Mouse (Mus musculus): ENCODE data around the gene Tnfrsf22. TPM values are rescaled to one million over a fixed set of nuclear protein-coding genes. Genes with fewer than 3 reads are reported as not detected.

Gene Tnfrsf22
- 16.2 TPM for total RNA-seq (2023)

GRCm38 (mm10) chr7:143649034-143649768 lies at the start of gene Tnfrsf22:
Gene Tnfrsf22 (minus strand): TSS chr7:143649661.

GRCm38 (mm10) chr7:143685359-143686067 lies 36.1 kb upstream of the Tnfrsf22 start, which contains the start of gene Tnfrsf23:
Gene Tnfrsf23 (minus strand): TSS chr7:143685872.

GRCm38 (mm10) chr7:143628540-143628939 lies 20.9 kb downstream of the Tnfrsf22 start, which contains the start of gene Tnfrsf26:
Gene Tnfrsf26 (minus strand): TSS chr7:143628722.

GRCm38 (mm10) chr7:143599428-143600230 lies 49.8 kb downstream of the Tnfrsf22 start, which contains the start of gene Cars:
Gene Cars (minus strand): TSS chr7:143600090.

Other genes with a start within 250 kb of the Tnfrsf22 start
- gene Cdkn1c, start 188.6 kb downstream of the Tnfrsf22 start, total RNA-seq (2023), result 2.3 TPM
- gene Slc22a18, start 175.9 kb downstream of the Tnfrsf22 start, total RNA-seq (2023), result not detected
- gene Phlda2, start 146.5 kb downstream of the Tnfrsf22 start, total RNA-seq (2023), result not detected
- gene Nap1l4, start 100.6 kb downstream of the Tnfrsf22 start, total RNA-seq (2023), result 226 TPM
- 92.9 TPM for gene Cars, start 49.6 kb downstream of the Tnfrsf22 start, total RNA-seq (2023)
- 42.9 TPM for gene Tnfrsf26, start 20.9 kb downstream of the Tnfrsf22 start, total RNA-seq (2023)
- gene Tnfrsf23, start 36.2 kb upstream of the Tnfrsf22 start, total RNA-seq (2023), result 5.5 TPM
- 23.3 TPM for gene Osbpl5, start 107.3 kb upstream of the Tnfrsf22 start, total RNA-seq (2023)
- not detected for gene Mrgprg, start 117.3 kb upstream of the Tnfrsf22 start, total RNA-seq (2023)
- gene Mrgpre, start 134.8 kb upstream of the Tnfrsf22 start, total RNA-seq (2023), result 1.3 TPM
- 10.3 TPM for gene Nadsyn1, start 173.2 kb upstream of the Tnfrsf22 start, total RNA-seq (2023)
- gene Dhcr7, start 173.5 kb upstream of the Tnfrsf22 start, total RNA-seq (2023), result 25.0 TPM
- gene Gm498, start 217.2 kb upstream of the Tnfrsf22 start, total RNA-seq (2023), result not detected